Mouse (Mus musculus) gastrocnemius, postnatal 25 days (tissue): ENCODE results near the gene Samt1. TPM values are rescaled to one million over a fixed set of nuclear protein-coding genes. Genes with fewer than 3 reads are reported as not detected.
"Not testable (repeated sequence)": the region's sequence is repeated elsewhere in the genome, so short reads cannot be mapped to it uniquely, and the experiment has no call there.

Source experiments
- DNase-seq: peaks from one replicate; pipeline ENCODE4 v3.0.0; 2022
- long read RNA-seq, 2 experiments: library from polyadenylated mRNA; stranded (forward); transcript quantifications; one replicate each; pipeline ENCODE4 v2.0.0; 2021
- total RNA-seq, 2 experiments: library from RNA; stranded (reverse); gene quantifications; 1 replicate in 1 of 2; 2 replicates in 1 of 2; pipeline ENCODE4 v1.2.3; 2021

Samt1 gene
- not detected for total RNA-seq
- long read RNA-seq, experiment 1 = 0 reads
- long read RNA-seq, experiment 2 = 0 reads

DNA sequence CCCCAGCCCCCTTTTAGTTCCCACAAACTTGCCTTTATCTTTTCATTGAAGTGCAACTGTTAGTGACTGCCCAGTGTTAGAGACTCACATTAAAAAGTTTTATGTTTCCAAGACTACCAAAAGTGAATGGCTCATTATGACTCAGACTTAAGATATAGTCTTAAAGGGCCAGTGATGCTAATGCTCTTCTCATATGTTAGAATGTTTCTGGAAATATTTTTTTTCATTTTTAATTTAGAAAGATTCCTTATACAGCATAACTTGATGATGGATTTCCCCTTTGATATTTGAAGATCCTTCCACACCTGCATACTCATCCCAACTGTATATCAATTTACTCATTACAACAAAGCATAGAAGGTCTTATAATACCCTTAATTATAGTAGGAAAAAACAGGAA, at the start of gene Samt1:
Gene Samt1, minus strand, starts transcription at position 101 of the 400 bp plus-strand sequence.
- DNase-seq = not testable (repeated sequence)

- DNase-seq = not testable (repeated sequence)
Measured at GRCm38 (mm10) chrX:154054939-154055338, 42.5 kb upstream of the Samt1 start, which contains the start of gene Gm10057. Gm10057 (minus strand) TSS chrX:154055039.

GRCm38 (mm10) chrX:154033727-154034126, 21.3 kb upstream of the Samt1 start, which contains the start of gene 4921511M17Rik:
4921511M17Rik (minus strand) TSS chrX:154033827.
- DNase-seq = not testable (repeated sequence)

DNA sequence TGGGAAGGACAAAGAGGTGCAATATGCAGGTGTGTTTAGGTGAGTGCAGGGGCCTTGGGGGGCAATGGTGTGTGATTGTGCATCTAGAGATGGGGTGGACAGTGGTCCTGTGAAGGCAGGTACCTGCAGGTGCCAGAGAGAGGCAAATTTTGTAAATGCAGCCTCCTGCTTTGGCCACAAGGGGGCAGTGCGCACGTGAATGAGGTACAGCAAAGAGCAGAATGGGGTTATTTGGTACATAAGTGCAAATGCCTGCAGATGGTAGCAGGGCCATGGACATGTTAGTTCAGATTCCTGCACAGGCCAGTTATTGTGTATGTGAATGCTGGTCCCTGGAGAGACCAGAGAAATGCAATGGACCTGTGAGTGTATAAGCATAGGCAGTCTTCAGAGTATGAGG, 35.5 kb downstream of the Samt1 start:
- not testable (repeated sequence) for DNase-seq

DNA sequence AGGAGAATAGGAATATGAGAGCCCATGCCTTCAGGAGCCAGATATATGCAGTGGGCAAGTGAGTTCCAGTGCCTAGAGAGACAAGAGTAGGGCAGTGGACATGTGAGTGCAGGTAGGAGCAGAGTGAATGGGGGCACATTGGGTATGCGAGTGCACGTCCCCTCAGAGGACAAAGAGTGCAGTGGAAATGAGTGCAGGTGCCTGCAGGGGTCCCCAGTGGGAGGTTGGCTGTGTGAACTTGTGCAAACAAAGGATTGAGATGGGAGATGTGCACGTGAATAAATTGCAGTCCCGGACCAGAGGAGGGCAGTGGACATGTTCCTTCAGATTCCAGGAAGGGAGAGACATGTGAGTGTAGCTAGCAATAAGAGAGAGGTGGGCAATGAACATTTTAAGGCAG, 36.0 kb downstream of the Samt1 start:
- not testable (repeated sequence) for DNase-seq

DNA sequence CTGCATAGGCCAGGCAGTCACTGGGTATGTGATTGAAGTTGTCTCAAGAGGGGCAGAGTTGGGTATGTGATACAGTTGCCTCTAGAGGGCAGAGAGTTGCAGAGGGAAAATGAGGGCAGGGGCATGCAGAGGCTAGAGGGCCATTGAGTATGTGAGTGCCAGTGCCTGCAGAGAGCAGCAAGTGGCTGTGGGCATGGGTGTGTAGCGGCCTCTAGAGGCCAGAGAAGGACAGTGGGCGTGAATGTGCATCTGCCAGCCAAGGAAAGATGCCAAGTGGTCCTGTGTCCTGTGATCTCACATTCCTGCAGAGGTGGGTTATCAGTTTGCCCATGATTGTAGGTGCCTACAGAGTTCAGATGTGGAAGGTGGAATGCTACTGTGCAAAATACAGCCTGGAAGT, 38.0 kb downstream of the Samt1 start:
- DNase-seq = no peak

DNA sequence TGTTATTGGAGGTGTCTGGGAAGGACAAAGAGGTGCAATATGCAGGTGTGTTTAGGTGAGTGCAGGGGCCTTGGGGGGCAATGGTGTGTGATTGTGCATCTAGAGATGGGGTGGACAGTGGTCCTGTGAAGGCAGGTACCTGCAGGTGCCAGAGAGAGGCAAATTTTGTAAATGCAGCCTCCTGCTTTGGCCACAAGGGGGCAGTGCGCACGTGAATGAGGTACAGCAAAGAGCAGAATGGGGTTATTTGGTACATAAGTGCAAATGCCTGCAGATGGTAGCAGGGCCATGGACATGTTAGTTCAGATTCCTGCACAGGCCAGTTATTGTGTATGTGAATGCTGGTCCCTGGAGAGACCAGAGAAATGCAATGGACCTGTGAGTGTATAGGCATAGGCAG, 59.6 kb downstream of the Samt1 start:
- not testable (repeated sequence) for DNase-seq

Other genes with a start within 250 kb of the Samt1 start
- gene Spin2c, start 180.4 kb downstream of the Samt1 start, total RNA-seq = not detected
- not detected for gene 4921511M17Rik, start 21.2 kb upstream of the Samt1 start, total RNA-seq
- not detected for gene Gm10057, start 42.4 kb upstream of the Samt1 start, total RNA-seq
- not detected for gene Gm15140, start 108.0 kb upstream of the Samt1 start, total RNA-seq